Mouse (Mus musculus) heart, postnatal 0 days (tissue): ENCODE results near the gene Ascl1.

Source experiments
- CTCF ChIP-seq: IDR thresholded peaks from 2 replicates; pipeline ENCODE4 v1.5.1; 2016; ENCODE audit warnings: antibody characterized with exemption, control low read depth, low read depth
- EP300 ChIP-seq: IDR thresholded peaks from 2 replicates; pipeline ENCODE4 v1.6.1; 2016; ENCODE audit warnings: antibody characterized with exemption, low read depth

- TF ChIP-seq CTCF, result no peak
- TF ChIP-seq EP300, result no peak
These were observed 15.6 kb downstream of the Ascl1 start for GRCm38 (mm10) chr10:87477895-87478294.
